Mouse (Mus musculus) embryonic fibroblast, embryonic 13.5 days (primary cell): ENCODE results near the gene C130050O18Rik.

Experiments
- CTCF ChIP-seq: IDR thresholded peaks from 2 replicates; pipeline ENCODE4 v1.5.1; 2011; ENCODE audit warnings: mild to moderate bottlenecking, control low read depth, low read length, moderate library complexity, borderline replicate concordance; ENCODE audit not compliant: insufficient read depth
- POLR2A ChIP-seq: IDR thresholded peaks from 2 replicates; pipeline ENCODE4 v1.6.1; 2011; ENCODE audit warnings: low read depth, mild to moderate bottlenecking, control low read depth, low read length, moderate library complexity

DNA sequence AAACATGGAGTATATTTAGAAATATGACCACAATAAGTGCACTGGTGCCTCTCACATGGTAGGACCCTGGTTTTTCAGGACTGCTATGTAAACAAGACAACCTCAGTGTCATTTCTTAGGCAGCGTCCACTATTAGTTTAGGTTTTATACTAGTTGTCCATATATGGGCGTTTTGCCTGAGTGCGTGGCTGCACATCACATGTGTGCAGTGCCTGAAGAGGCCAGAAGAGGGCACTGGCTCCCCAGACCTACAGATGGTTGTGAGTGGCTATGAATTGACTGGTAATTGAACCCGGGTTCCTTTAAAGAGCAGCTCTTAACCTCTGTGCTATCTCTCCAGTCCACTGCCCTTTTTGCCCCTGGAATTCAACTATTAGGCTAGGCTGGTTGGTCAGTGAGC, 11.9 kb downstream of the C130050O18Rik start:
- TF ChIP-seq CTCF: no peak
- TF ChIP-seq POLR2A: no peak
